Mouse (Mus musculus): ENCODE data around the gene Trip11. TPM values are rescaled to one million over a fixed set of nuclear protein-coding genes. Genes with fewer than 3 reads are reported as not detected.
A peak's percentile ranks its signal among the peaks of the same experiment; 100 is the strongest.

Trip11 gene
- polyA plus RNA-seq, 1 experiment from 2014 or later: 21.8 TPM

DNA sequence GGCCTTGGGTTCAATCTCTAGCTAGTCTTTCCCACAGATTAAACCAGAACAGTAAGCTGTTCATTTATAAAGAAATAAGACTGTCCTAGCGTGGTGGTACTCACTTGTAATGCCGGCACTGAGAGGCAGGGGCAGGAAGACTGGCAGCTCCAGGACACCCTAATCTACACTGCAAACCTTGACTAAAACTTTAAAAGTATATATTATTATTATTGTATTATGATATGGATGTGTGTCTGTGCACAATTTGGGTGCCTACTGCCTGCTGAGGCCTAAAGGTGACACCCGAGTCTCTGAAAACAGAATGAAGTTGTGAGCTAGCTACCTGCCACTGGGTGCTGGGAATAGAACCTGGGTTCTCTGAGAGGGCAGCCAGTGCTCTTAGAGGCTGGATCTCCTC is 1.7 kb downstream of the Trip11 start:
- Histone ChIP-seq H3K27ac (replicated peaks in 1 of 2; ENCODE audit: control insufficient read depth in 1 of 2, insufficient read depth in 1 of 2, low read depth in 2 of 2, low read length in 2 of 2) (no peak overlapping the region), H3K4me3 (ENCODE audit: control insufficient read depth in 1 of 2, insufficient read depth in 1 of 2, low read depth in 1 of 2, low read length in 2 of 2) (no peak overlapping the region), H3K9me3 (ENCODE audit: control insufficient read depth, low read length) (no peaks in the 10 kb centered on the region), H3K4me2 (ENCODE audit: low read length) (peak overlapping the region; percentile 86), H3K4me1 (ENCODE audit: control insufficient read depth in 2 of 2, insufficient read depth in 2 of 2, low read length in 2 of 2) (peaks cover 6 to 11% of the 10 kb centered on the region in 2 experiments), H3K9ac (ENCODE audit: low read length) (no peak overlapping the region), H3K36me3 (ENCODE audit: control insufficient read depth, insufficient read depth, low read length) (peaks cover 15% of the 10 kb centered on the region), H3K27me3 (ENCODE audit: control insufficient read depth, insufficient read depth, low read length) (no peaks in the 10 kb centered on the region)
- ATAC-seq (ENCODE audit: insufficient number of reproducible peaks, insufficient read depth, low FRiP score, low read depth): no peak
- WGBS: 83% methylated on average over 3 of the region's 3 CpGs

DNA sequence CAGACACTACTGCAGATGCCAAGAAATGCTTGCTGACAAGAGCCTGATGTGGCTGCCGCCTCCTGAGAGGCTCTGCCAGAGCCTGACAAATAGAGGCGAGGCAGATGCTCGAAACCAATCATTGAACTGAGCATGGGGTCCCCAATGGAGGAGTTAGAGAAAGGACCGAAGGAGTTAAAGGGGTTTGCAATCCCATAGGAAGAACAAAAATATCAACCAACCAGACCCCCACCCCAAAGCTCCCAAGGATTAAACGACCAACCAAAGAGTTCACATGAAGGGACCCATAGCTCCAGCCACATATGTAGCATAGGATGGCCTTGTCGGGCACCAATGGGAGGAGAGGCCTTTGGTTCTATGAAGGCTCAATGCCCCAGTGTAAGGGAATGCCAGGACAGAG is 2.7 kb downstream of the Trip11 start:
- Histone ChIP-seq H3K9ac (ENCODE audit: low read length) (no peak overlapping the region), H3K27me3 (ENCODE audit: control insufficient read depth, insufficient read depth, low read length) (no peaks in the 10 kb centered on the region), H3K36me3 (ENCODE audit: control insufficient read depth, insufficient read depth, low read length) (peaks cover 25% of the 10 kb centered on the region), H3K9me3 (ENCODE audit: control insufficient read depth, low read length) (no peaks in the 10 kb centered on the region), H3K4me3 (ENCODE audit: control insufficient read depth in 1 of 2, insufficient read depth in 1 of 2, low read depth in 1 of 2, low read length in 2 of 2) (no peak overlapping the region), H3K4me1 (ENCODE audit: control insufficient read depth in 2 of 2, insufficient read depth in 2 of 2, low read length in 2 of 2) (peaks cover 6 to 11% of the 10 kb centered on the region in 2 experiments), H3K4me2 (ENCODE audit: low read length) (no peak overlapping the region), H3K27ac (replicated peaks in 1 of 2; ENCODE audit: control insufficient read depth in 1 of 2, insufficient read depth in 1 of 2, low read depth in 2 of 2, low read length in 2 of 2) (no peak overlapping the region)
- 90% methylated on average over 6 of the region's 6 CpGs for WGBS
- ATAC-seq (ENCODE audit: insufficient number of reproducible peaks, insufficient read depth, low FRiP score, low read depth): no peak

DNA sequence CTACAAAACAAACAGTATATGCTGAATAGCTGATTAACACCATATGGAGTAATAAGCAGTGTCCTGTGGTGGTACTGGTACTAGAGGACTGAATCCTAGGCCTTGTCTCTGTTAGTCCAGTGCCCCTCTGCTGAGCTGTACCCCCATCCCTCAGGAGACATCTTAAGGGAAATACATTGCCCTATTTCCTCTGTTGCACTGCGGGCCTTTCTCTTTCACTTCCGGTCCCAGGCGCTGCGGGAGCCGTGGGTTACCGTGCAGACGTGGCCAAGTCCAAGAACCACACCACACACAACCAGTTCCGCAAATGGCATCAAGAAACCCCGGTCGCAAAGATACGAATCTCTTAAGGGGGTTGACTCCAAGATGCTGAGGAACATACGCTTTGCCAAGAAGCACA is 7.2 kb downstream of the Trip11 start:
- no peak overlapping the region for H3K4me2 ChIP-seq (ENCODE audit: low read length)
- H3K4me3 ChIP-seq (ENCODE audit: control insufficient read depth in 1 of 2, insufficient read depth in 1 of 2, low read depth in 1 of 2, low read length in 2 of 2): no peak overlapping the region
- 88% methylated on average over 12 of the region's 12 CpGs for WGBS
- H3K9ac ChIP-seq (ENCODE audit: low read length): no peak overlapping the region
- no peak for ATAC-seq (ENCODE audit: insufficient number of reproducible peaks, insufficient read depth, low FRiP score, low read depth)
- no peaks in the 10 kb centered on the region for H3K9me3 ChIP-seq (ENCODE audit: control insufficient read depth, low read length)
- H3K27ac ChIP-seq (replicated peaks in 1 of 2; ENCODE audit: control insufficient read depth in 1 of 2, insufficient read depth in 1 of 2, low read depth in 2 of 2, low read length in 2 of 2): no peak overlapping the region
- H3K4me1 ChIP-seq (ENCODE audit: control insufficient read depth in 2 of 2, insufficient read depth in 2 of 2, low read length in 2 of 2): no peaks in the 10 kb centered on the region
- H3K36me3 ChIP-seq (ENCODE audit: control insufficient read depth, insufficient read depth, low read length): peaks cover 44% of the 10 kb centered on the region
- no peaks in the 10 kb centered on the region for H3K27me3 ChIP-seq (ENCODE audit: control insufficient read depth, insufficient read depth, low read length)

DNA sequence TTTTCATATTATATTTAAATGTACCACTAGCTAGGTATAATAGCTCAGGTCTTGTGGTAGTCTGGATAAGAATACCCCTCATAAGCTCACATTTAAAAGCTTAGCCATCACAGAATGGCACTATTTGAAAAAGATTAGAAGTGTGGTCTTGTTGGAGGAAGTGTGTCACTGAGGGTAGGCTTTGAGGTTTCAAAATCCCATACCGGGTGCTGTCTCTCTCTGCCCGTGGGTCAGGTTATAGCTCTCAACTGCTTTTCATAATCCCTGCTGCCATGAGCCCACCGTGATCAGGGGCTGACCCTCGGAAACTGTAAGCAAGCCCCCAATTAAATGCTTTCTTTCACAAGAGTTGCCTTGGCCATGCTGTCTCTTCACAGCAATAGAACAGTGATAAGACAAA is 8.2 kb downstream of the Trip11 start:
- 90% methylated on average over 4 of the region's 4 CpGs for WGBS
- Histone ChIP-seq H3K27ac (replicated peaks in 1 of 2; ENCODE audit: control insufficient read depth in 1 of 2, insufficient read depth in 1 of 2, low read depth in 2 of 2, low read length in 2 of 2) (no peak overlapping the region), H3K4me3 (ENCODE audit: control insufficient read depth in 1 of 2, insufficient read depth in 1 of 2, low read depth in 1 of 2, low read length in 2 of 2) (no peak overlapping the region), H3K4me2 (ENCODE audit: low read length) (no peak overlapping the region), H3K36me3 (ENCODE audit: control insufficient read depth, insufficient read depth, low read length) (peaks cover 44% of the 10 kb centered on the region), H3K9me3 (ENCODE audit: control insufficient read depth, low read length) (no peaks in the 10 kb centered on the region), H3K9ac (ENCODE audit: low read length) (no peak overlapping the region), H3K27me3 (ENCODE audit: control insufficient read depth, insufficient read depth, low read length) (no peaks in the 10 kb centered on the region), H3K4me1 (ENCODE audit: control insufficient read depth in 2 of 2, insufficient read depth in 2 of 2, low read length in 2 of 2) (no peaks in the 10 kb centered on the region)
- ATAC-seq (ENCODE audit: insufficient number of reproducible peaks, insufficient read depth, low FRiP score, low read depth): no peak

DNA sequence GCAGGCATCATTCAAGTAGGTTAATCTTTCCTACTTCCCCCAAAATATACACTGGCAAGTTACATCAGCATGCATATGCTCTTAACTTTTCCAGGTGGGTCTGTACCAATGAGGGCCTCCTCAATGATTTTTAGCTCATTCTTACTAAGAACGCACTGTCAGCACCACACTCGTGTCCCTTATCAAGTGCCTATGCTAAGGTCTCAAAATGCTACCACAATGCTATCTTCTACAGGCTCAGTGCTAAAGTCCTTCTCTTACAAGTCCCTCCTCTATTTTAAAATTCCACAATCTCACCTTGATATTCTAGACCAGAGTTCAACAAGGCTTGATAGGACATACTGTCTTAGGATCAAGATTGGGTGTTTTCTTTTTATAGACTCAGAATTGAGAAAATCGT is 8.9 kb downstream of the Trip11 start:
- H3K4me2 ChIP-seq (ENCODE audit: low read length): no peak overlapping the region
- no peak overlapping the region for H3K4me3 ChIP-seq (ENCODE audit: control insufficient read depth in 1 of 2, insufficient read depth in 1 of 2, low read depth in 1 of 2, low read length in 2 of 2)
- H3K9me3 ChIP-seq (ENCODE audit: control insufficient read depth, low read length): no peaks in the 10 kb centered on the region
- no peaks in the 10 kb centered on the region for H3K27me3 ChIP-seq (ENCODE audit: control insufficient read depth, insufficient read depth, low read length)
- no peak for ATAC-seq (ENCODE audit: insufficient number of reproducible peaks, insufficient read depth, low FRiP score, low read depth)
- H3K36me3 ChIP-seq (ENCODE audit: control insufficient read depth, insufficient read depth, low read length): peaks cover 44% of the 10 kb centered on the region
- WGBS: 75% methylated on average over 3 of the region's 3 CpGs
- no peaks in the 10 kb centered on the region for H3K4me1 ChIP-seq (ENCODE audit: control insufficient read depth in 2 of 2, insufficient read depth in 2 of 2, low read length in 2 of 2)
- no peak overlapping the region for H3K27ac ChIP-seq (replicated peaks in 1 of 2; ENCODE audit: control insufficient read depth in 1 of 2, insufficient read depth in 1 of 2, low read depth in 2 of 2, low read length in 2 of 2)
- H3K9ac ChIP-seq (ENCODE audit: low read length): no peak overlapping the region

DNA sequence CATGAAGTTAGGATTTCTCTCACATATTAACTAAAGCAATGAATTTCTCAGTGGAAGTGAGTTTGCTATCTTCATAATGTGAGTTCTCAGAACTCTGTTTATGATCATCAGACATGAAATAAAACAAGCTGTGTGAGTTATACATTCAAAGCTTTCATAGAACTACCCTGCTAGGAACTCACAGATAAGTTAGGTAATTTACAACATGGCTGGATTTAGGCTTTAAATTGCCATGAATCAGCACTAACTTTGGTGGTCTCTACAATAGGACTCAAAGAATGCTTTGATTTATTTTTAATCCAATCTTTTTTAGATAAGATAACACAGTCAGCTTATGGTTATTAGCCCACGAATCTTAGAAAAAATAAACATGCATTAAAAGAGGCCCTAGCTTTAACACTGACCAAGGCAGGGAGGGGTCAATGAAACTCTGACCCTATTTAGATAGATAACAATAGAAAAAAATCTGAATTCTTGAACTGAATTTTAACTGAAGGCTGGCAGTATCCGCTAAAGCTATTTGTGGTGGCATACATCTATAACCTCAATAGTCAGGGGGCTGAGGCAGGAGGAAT is 13.3 kb downstream of the Trip11 start:
- Histone ChIP-seq H3K4me1 (ENCODE audit: control insufficient read depth in 2 of 2, insufficient read depth in 2 of 2, low read length in 2 of 2) (no peaks in the 10 kb centered on the region), H3K9ac (ENCODE audit: low read length) (no peak overlapping the region), H3K27ac (replicated peaks in 1 of 2; ENCODE audit: control insufficient read depth in 1 of 2, insufficient read depth in 1 of 2, low read depth in 2 of 2, low read length in 2 of 2) (no peak overlapping the region), H3K4me2 (ENCODE audit: low read length) (no peak overlapping the region), H3K27me3 (ENCODE audit: control insufficient read depth, insufficient read depth, low read length) (no peaks in the 10 kb centered on the region), H3K36me3 (ENCODE audit: control insufficient read depth, insufficient read depth, low read length) (peaks cover 38% of the 10 kb centered on the region), H3K9me3 (ENCODE audit: control insufficient read depth, low read length) (no peaks in the 10 kb centered on the region), H3K4me3 (ENCODE audit: control insufficient read depth in 1 of 2, insufficient read depth in 1 of 2, low read depth in 1 of 2, low read length in 2 of 2) (no peak overlapping the region)
- no peak for ATAC-seq (ENCODE audit: insufficient number of reproducible peaks, insufficient read depth, low FRiP score, low read depth)
- 60% methylated on average over 2 of the region's 2 CpGs for WGBS

DNA sequence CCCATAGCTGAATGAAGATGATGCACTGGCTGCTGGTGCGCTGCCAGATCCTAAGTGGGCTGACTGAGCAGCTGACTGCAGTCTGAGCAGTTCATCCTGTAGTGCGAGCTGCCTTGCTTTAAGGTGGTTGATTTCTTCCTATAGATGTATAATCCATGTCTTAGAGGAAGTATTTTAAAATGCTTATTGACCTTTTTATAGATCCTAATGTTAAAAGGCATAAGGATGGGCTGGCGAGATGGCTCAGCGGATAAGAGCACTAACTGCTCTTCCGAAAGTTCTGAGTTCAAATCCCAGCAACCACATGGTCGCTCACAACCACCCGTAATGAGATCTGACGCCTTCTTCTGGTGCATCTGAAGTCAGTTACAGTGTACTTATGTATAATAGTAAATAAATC is 14.1 kb downstream of the Trip11 start:
- 95% methylated on average over 8 of the region's 8 CpGs for whole genome bisulfite sequencing
- ATAC-seq (ENCODE audit: insufficient number of reproducible peaks, insufficient read depth, low FRiP score, low read depth): no peak
- Histone ChIP-seq H3K27me3 (ENCODE audit: control insufficient read depth, insufficient read depth, low read length) (no peaks in the 10 kb centered on the region), H3K36me3 (ENCODE audit: control insufficient read depth, insufficient read depth, low read length) (peaks cover 43% of the 10 kb centered on the region), H3K9ac (ENCODE audit: low read length) (no peak overlapping the region), H3K4me1 (ENCODE audit: control insufficient read depth in 2 of 2, insufficient read depth in 2 of 2, low read length in 2 of 2) (no peaks in the 10 kb centered on the region), H3K27ac (replicated peaks in 1 of 2; ENCODE audit: control insufficient read depth in 1 of 2, insufficient read depth in 1 of 2, low read depth in 2 of 2, low read length in 2 of 2) (no peak overlapping the region), H3K9me3 (ENCODE audit: control insufficient read depth, low read length) (no peaks in the 10 kb centered on the region), H3K4me3 (ENCODE audit: control insufficient read depth in 1 of 2, insufficient read depth in 1 of 2, low read depth in 1 of 2, low read length in 2 of 2) (no peak overlapping the region), H3K4me2 (ENCODE audit: low read length) (no peak overlapping the region)

DNA sequence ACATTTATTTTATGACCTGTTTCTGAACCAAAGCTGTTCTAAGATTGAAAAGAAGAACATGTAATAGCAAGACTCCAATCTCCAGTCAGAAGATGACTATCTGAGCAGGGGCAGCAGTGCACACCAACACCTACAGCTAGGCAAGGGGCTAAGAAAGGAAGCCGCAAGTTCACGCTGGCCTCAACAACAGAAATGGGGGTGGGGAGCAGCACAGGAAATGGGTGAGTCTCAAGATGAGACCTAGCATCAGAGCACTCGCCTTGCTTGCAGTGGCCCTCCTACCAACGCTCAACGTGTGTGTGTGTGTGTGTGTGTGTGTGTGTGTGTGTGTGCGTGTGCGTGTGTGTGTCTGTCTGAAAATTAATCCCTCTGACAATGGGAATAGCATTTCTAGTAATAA is 16.0 kb downstream of the Trip11 start:
- H3K4me3 ChIP-seq (ENCODE audit: control insufficient read depth in 1 of 2, insufficient read depth in 1 of 2, low read depth in 1 of 2, low read length in 2 of 2): no peak overlapping the region
- WGBS: 78% methylated on average over 7 of the region's 7 CpGs
- no peak overlapping the region for H3K27ac ChIP-seq (replicated peaks in 1 of 2; ENCODE audit: control insufficient read depth in 1 of 2, insufficient read depth in 1 of 2, low read depth in 2 of 2, low read length in 2 of 2)
- H3K4me2 ChIP-seq (ENCODE audit: low read length): no peak overlapping the region
- ATAC-seq (ENCODE audit: insufficient number of reproducible peaks, insufficient read depth, low FRiP score, low read depth): no peak
- H3K4me1 ChIP-seq (ENCODE audit: control insufficient read depth in 2 of 2, insufficient read depth in 2 of 2, low read length in 2 of 2): no peaks in the 10 kb centered on the region
- no peaks in the 10 kb centered on the region for H3K9me3 ChIP-seq (ENCODE audit: control insufficient read depth, low read length)
- peaks cover 52% of the 10 kb centered on the region for H3K36me3 ChIP-seq (ENCODE audit: control insufficient read depth, insufficient read depth, low read length)
- no peak overlapping the region for H3K9ac ChIP-seq (ENCODE audit: low read length)
- no peaks in the 10 kb centered on the region for H3K27me3 ChIP-seq (ENCODE audit: control insufficient read depth, insufficient read depth, low read length)

Measured in heart, embryonic 14.5 days (tissue).